Mouse (Mus musculus): Measurements from ENCODE around the gene Med18.

The Med18 gene

GRCm38 (mm10) chr4:132463430-132464254, at the start of gene Med18:
Gene Med18 (minus strand): TSS chr4:132463921.
- DNase-seq (ENCODE audit: low read depth, low spot score) = peak; percentile 97

- DNase-seq (ENCODE audit: low read depth, low spot score) = no peak
Measured at GRCm38 (mm10) chr4:132512080-132512479, 48.4 kb upstream of the Med18 start.

GRCm38 (mm10) chr4:132510352-132510798, 46.7 kb upstream of the Med18 start, which contains the start of gene Sesn2:
Gene Sesn2 (minus strand): TSS chr4:132510501.
- DNase-seq (ENCODE audit: low read depth, low spot score) = peak; percentile 98

- peak; percentile 95 for DNase-seq (ENCODE audit: low read depth, low spot score)
Measured at GRCm38 (mm10) chr4:132509621-132510296, 46.0 kb upstream of the Med18 start.

GRCm38 (mm10) chr4:132507210-132507609, 43.5 kb upstream of the Med18 start:
- DNase-seq (ENCODE audit: low read depth, low spot score) = no peak

- DNase-seq (ENCODE audit: low read depth, low spot score) = peak; percentile 67
Measured at GRCm38 (mm10) chr4:132506250-132506649, 42.5 kb upstream of the Med18 start.

- peak; percentile 90 for DNase-seq (ENCODE audit: low read depth, low spot score)
Measured at GRCm38 (mm10) chr4:132505800-132506199, 42.1 kb upstream of the Med18 start.

GRCm38 (mm10) chr4:132505034-132505738, 41.5 kb upstream of the Med18 start:
- peak; percentile 55 for DNase-seq (ENCODE audit: low read depth, low spot score)

- DNase-seq (ENCODE audit: low read depth, low spot score) = peak; percentile 32
Measured at GRCm38 (mm10) chr4:132503344-132503743, 39.6 kb upstream of the Med18 start.

GRCm38 (mm10) chr4:132501639-132502038, 37.9 kb upstream of the Med18 start:
- peak; percentile 2 for DNase-seq (ENCODE audit: low read depth, low spot score)

- no peak for DNase-seq (ENCODE audit: low read depth, low spot score)
Measured at GRCm38 (mm10) chr4:132494271-132494918, 30.7 kb upstream of the Med18 start.

- DNase-seq (ENCODE audit: low read depth, low spot score) = no peak
Measured at GRCm38 (mm10) chr4:132492178-132493060, 28.7 kb upstream of the Med18 start.

GRCm38 (mm10) chr4:132491748-132492147, 28.0 kb upstream of the Med18 start:
- no peak for DNase-seq (ENCODE audit: low read depth, low spot score)

GRCm38 (mm10) chr4:132491057-132491456, 27.3 kb upstream of the Med18 start:
- no peak for DNase-seq (ENCODE audit: low read depth, low spot score)

- DNase-seq (ENCODE audit: low read depth, low spot score) = no peak
Measured at GRCm38 (mm10) chr4:132490273-132491010, 26.7 kb upstream of the Med18 start.

- DNase-seq (ENCODE audit: low read depth, low spot score) = no peak
Measured at GRCm38 (mm10) chr4:132488976-132489375, 25.3 kb upstream of the Med18 start.

- no peak for DNase-seq (ENCODE audit: low read depth, low spot score)
Measured at GRCm38 (mm10) chr4:132488521-132488920, 24.8 kb upstream of the Med18 start.

- no peak for DNase-seq (ENCODE audit: low read depth, low spot score)
Measured at GRCm38 (mm10) chr4:132484820-132485219, 21.1 kb upstream of the Med18 start.

- DNase-seq (ENCODE audit: low read depth, low spot score) = no peak
Measured at GRCm38 (mm10) chr4:132484231-132484630, 20.5 kb upstream of the Med18 start.
